Mouse (Mus musculus): Measurements from ENCODE around the gene Ltb4r2. TPM values are rescaled to one million over a fixed set of nuclear protein-coding genes. Genes with fewer than 3 reads are reported as not detected.

The Ltb4r2 gene
- total RNA-seq, 2 experiments from 2014 or later = 0.22 TPM; not detected in 1

- no peak for TF ChIP-seq CTCF (conservative IDR thresholded peaks at IDR 0.05)
Observed at GRCm38 (mm10) chr14:55777806-55778205, 16.6 kb downstream of the Ltb4r2 start.

GRCm38 (mm10) chr14:55778686-55779085, 17.5 kb downstream of the Ltb4r2 start:
- no peak for DNase-seq (ENCODE audit: low spot score in 2 of 2)
- no peak overlapping the region for H3K4me3 ChIP-seq
- no peak for TF ChIP-seq CTCF (conservative IDR thresholded peaks at IDR 0.05)

More at GRCm38 (mm10) chr14:55777806-55778205, 16.6 kb downstream of the Ltb4r2 start:
- Histone ChIP-seq H3K4me3 (no peak overlapping the region), H3K27ac (no peak overlapping the region)
- DNase-seq (ENCODE audit: low spot score in 2 of 2) = no peak

GRCm38 (mm10) chr14:55779656-55780055, 18.4 kb downstream of the Ltb4r2 start:
- Histone ChIP-seq H3K4me3 (no peak overlapping the region), H3K27ac (no peak overlapping the region)
- TF ChIP-seq CTCF (conservative IDR thresholded peaks at IDR 0.05) = no peak
- DNase-seq (ENCODE audit: low spot score in 2 of 2) = no peak

More at GRCm38 (mm10) chr14:55778686-55779085, 17.5 kb downstream of the Ltb4r2 start:
- H3K27ac ChIP-seq = no peak overlapping the region

- Histone ChIP-seq H3K4me3 (no peak overlapping the region), H3K27ac (no peak overlapping the region)
- no peak for TF ChIP-seq CTCF (conservative IDR thresholded peaks at IDR 0.05)
- no peak for DNase-seq (ENCODE audit: low spot score in 2 of 2)
Observed at GRCm38 (mm10) chr14:55780736-55781135, 19.5 kb downstream of the Ltb4r2 start.

- H3K27ac ChIP-seq = no peak overlapping the region
- peak; percentile 68 to 73 for DNase-seq (ENCODE audit: low spot score in 2 of 2)
- TF ChIP-seq CTCF (conservative IDR thresholded peaks at IDR 0.05) = peak; percentile 100
- no peak overlapping the region for H3K4me3 ChIP-seq
Observed at GRCm38 (mm10) chr14:55781310-55781709, 20.1 kb downstream of the Ltb4r2 start.

GRCm38 (mm10) chr14:55782361-55782960, 21.2 kb downstream of the Ltb4r2 start:
- Histone ChIP-seq H3K27ac (peak overlapping the region; percentile 68), H3K4me3 (peak overlapping the region; percentile 49)
- DNase-seq (ENCODE audit: low spot score in 2 of 2) = no peak
- TF ChIP-seq CTCF (conservative IDR thresholded peaks at IDR 0.05) = no peak

- DNase-seq (ENCODE audit: low spot score in 2 of 2) = no peak
- peak overlapping the region; percentile 68 for H3K27ac ChIP-seq
- TF ChIP-seq CTCF (conservative IDR thresholded peaks at IDR 0.05) = no peak
- H3K4me3 ChIP-seq = peak overlapping the region; percentile 49
Observed at GRCm38 (mm10) chr14:55783171-55783957, 22.1 kb downstream of the Ltb4r2 start.

- TF ChIP-seq CTCF (conservative IDR thresholded peaks at IDR 0.05) = no peak
- peak within 1 kb of the TSS; percentile 49 for H3K4me3 ChIP-seq
- H3K27ac ChIP-seq = peak within 1 kb of the TSS; percentile 68
- no peak for DNase-seq (ENCODE audit: low spot score in 2 of 2)
Observed at GRCm38 (mm10) chr14:55783958-55784235, 22.7 kb downstream of the Ltb4r2 start, which contains the start of gene Adcy4. Gene Adcy4, minus strand, starts transcription at chr14:55784095.

- no peak for DNase-seq (ENCODE audit: low spot score in 2 of 2)
- Histone ChIP-seq H3K27ac (no peak overlapping the region), H3K4me3 (no peak overlapping the region)
- peak; percentile 42 for TF ChIP-seq CTCF (conservative IDR thresholded peaks at IDR 0.05)
Observed at GRCm38 (mm10) chr14:55785195-55785594, 24.0 kb downstream of the Ltb4r2 start.

GRCm38 (mm10) chr14:55787731-55788130, 26.5 kb downstream of the Ltb4r2 start:
- Histone ChIP-seq H3K27ac (no peak overlapping the region), H3K4me3 (no peak overlapping the region)
- TF ChIP-seq CTCF (conservative IDR thresholded peaks at IDR 0.05) = no peak
- no peak for DNase-seq (ENCODE audit: low spot score in 2 of 2)

GRCm38 (mm10) chr14:55788256-55789050, 27.2 kb downstream of the Ltb4r2 start, which contains the start of gene Ripk3:
Gene Ripk3, minus strand, starts transcription at chr14:55788865.
- no peak for DNase-seq (ENCODE audit: low spot score in 2 of 2)
- peak within 1 kb of the TSS; percentile 22 for H3K4me3 ChIP-seq
- H3K27ac ChIP-seq = no peak within 1 kb of the TSS
- no peak for TF ChIP-seq CTCF (conservative IDR thresholded peaks at IDR 0.05)

- H3K4me3 ChIP-seq = no peak overlapping the region
- TF ChIP-seq CTCF (conservative IDR thresholded peaks at IDR 0.05) = no peak
- H3K27ac ChIP-seq = no peak overlapping the region
- no peak for DNase-seq (ENCODE audit: low spot score in 2 of 2)
Observed at GRCm38 (mm10) chr14:55793461-55793860, 32.2 kb downstream of the Ltb4r2 start.

- no peak overlapping the region for H3K27ac ChIP-seq
- no peak for TF ChIP-seq CTCF (conservative IDR thresholded peaks at IDR 0.05)
- DNase-seq (ENCODE audit: low spot score in 2 of 2) = no peak
Observed at GRCm38 (mm10) chr14:55793946-55794345, 32.7 kb downstream of the Ltb4r2 start.

More at GRCm38 (mm10) chr14:55793946-55794345, 32.7 kb downstream of the Ltb4r2 start:
- no peak overlapping the region for H3K4me3 ChIP-seq
